Mouse (Mus musculus): ENCODE data around the gene Hip1r. TPM values are rescaled to one million over a fixed set of nuclear protein-coding genes. Genes with fewer than 3 reads are reported as not detected.

Gene Hip1r
- polyA plus RNA-seq, 1 experiment from 2014 or later: 28.4 TPM

Small RNA genes within 50 kb of the gene (microRNA-seq; reads per million reads assigned to microRNA genes)
- not detected for gene Mir7032

Other genes starting within 250 kb of the Hip1r start
- 117 and 120 TPM in 2 replicates for gene Rsrc2, start 224.2 kb upstream of the Hip1r start, polyA plus RNA-seq (2015; fragmentation: Nextera tagmentation; extraction: Ambion mirVana)
- 9.4 and 10.7 TPM in 2 replicates for gene Kntc1, start 223.9 kb upstream of the Hip1r start, polyA plus RNA-seq (2015; fragmentation: Nextera tagmentation; extraction: Ambion mirVana)
- 0.15 TPM in 1 of 2 replicates, not detected in the other for gene Hcar2, start 108.1 kb upstream of the Hip1r start, polyA plus RNA-seq (2015; fragmentation: Nextera tagmentation; extraction: Ambion mirVana)
- gene Hcar1, start 93.6 kb upstream of the Hip1r start, polyA plus RNA-seq (2015; fragmentation: Nextera tagmentation; extraction: Ambion mirVana): 3.3 and 3.6 TPM in 2 replicates
- gene Denr, start 66.5 kb upstream of the Hip1r start, polyA plus RNA-seq (2015; fragmentation: Nextera tagmentation; extraction: Ambion mirVana): 128 and 133 TPM in 2 replicates
- gene Gm43518, start 46.2 kb upstream of the Hip1r start, polyA plus RNA-seq (2015; fragmentation: Nextera tagmentation; extraction: Ambion mirVana): 1.0 and 1.6 TPM in 2 replicates
- 6.4 and 7.1 TPM in 2 replicates for gene Ccdc62, start 42.9 kb upstream of the Hip1r start, polyA plus RNA-seq (2015; fragmentation: Nextera tagmentation; extraction: Ambion mirVana)
- 30.7 and 31.7 TPM in 2 replicates for gene Vps37b, start 58.6 kb downstream of the Hip1r start, polyA plus RNA-seq (2015; fragmentation: Nextera tagmentation; extraction: Ambion mirVana)
- 3.3 TPM in 2 replicates for gene Abcb9, start 122.2 kb downstream of the Hip1r start, polyA plus RNA-seq (2015; fragmentation: Nextera tagmentation; extraction: Ambion mirVana)
- 30.3 and 31.6 TPM in 2 replicates for gene Ogfod2, start 138.7 kb downstream of the Hip1r start, polyA plus RNA-seq (2015; fragmentation: Nextera tagmentation; extraction: Ambion mirVana)
- 103 TPM in 2 replicates for gene Arl6ip4, start 142.5 kb downstream of the Hip1r start, polyA plus RNA-seq (2015; fragmentation: Nextera tagmentation; extraction: Ambion mirVana)

Measured in kidney, postnatal 0 days (tissue).